Mouse (Mus musculus) bone marrow macrophage, adult 2 months (primary cell): ENCODE measurements around the gene Rtn2. TPM values are rescaled to one million over a fixed set of nuclear protein-coding genes. Genes with fewer than 3 reads are reported as not detected.

Experiments
- H3K27ac ChIP-seq: 2 replicates; pipeline ENCODE4 v1.5.1; 2012; ENCODE audit warnings: low read depth, low read length; ENCODE audit not compliant: insufficient read depth
- H3K4me1 ChIP-seq: 2 replicates; pipeline ENCODE4 v1.6.1; 2012; ENCODE audit warnings: low read length; ENCODE audit not compliant: control insufficient read depth, insufficient read depth
- H3K4me3 ChIP-seq: 2 replicates; pipeline ENCODE4 v1.5.1; 2012; ENCODE audit warnings: mild to moderate bottlenecking, low read length, moderate library complexity; ENCODE audit not compliant: insufficient read depth
- CTCF ChIP-seq: IDR thresholded peaks from 2 replicates; pipeline ENCODE4 v1.5.1; 2012; ENCODE audit warnings: low read depth, mild to moderate bottlenecking, low read length, moderate library complexity
- POLR2A ChIP-seq: IDR thresholded peaks from 2 replicates; pipeline ENCODE4 v1.6.1; 2012; ENCODE audit warnings: mild to moderate bottlenecking, low read depth, low read length, borderline replicate concordance
- polyA plus RNA-seq: library from polyadenylated mRNA; stranded (reverse); fragments of >200 nt; gene quantifications from 2 replicates; pipeline ENCODE4 v1.2.4, GENCODE M21; 2012; ENCODE audit not compliant: missing spikeins, insufficient read depth, insufficient read length

Gene Rtn2
- polyA plus RNA-seq, 1 experiment, result 2.0 TPM

GRCm38 (mm10) chr7:19318201-19318600 is 35.8 kb downstream of the Rtn2 start:
- TF ChIP-seq POLR2A (no peak), CTCF (no peak)
- peak overlapping the region; percentile 71 for H3K27ac ChIP-seq
- peaks cover 49% of the 10 kb centered on the region for H3K4me1 ChIP-seq
- peak overlapping the region; percentile 34; the same call in 1 of the 2 replicates for H3K4me3 ChIP-seq

- H3K27ac ChIP-seq, result peak overlapping the region; percentile 71
- TF ChIP-seq POLR2A (no peak), CTCF (no peak)
- peak overlapping the region; percentile 34; the same call in 1 of the 2 replicates for H3K4me3 ChIP-seq
Observed at GRCm38 (mm10) chr7:19318676-19319075, 36.3 kb downstream of the Rtn2 start.

GRCm38 (mm10) chr7:19319458-19319857 is 37.0 kb downstream of the Rtn2 start:
- H3K4me3 ChIP-seq, result peak overlapping the region; percentile 50
- H3K4me1 ChIP-seq, result peaks cover 49% of the 10 kb centered on the region
- H3K27ac ChIP-seq, result no peak overlapping the region
- TF ChIP-seq POLR2A, result no peak
- TF ChIP-seq CTCF, result no peak

More at GRCm38 (mm10) chr7:19318676-19319075, 36.3 kb downstream of the Rtn2 start:
- H3K4me1 ChIP-seq, result peaks cover 49% of the 10 kb centered on the region

GRCm38 (mm10) chr7:19319906-19320305 is 37.5 kb downstream of the Rtn2 start:
- Histone ChIP-seq H3K4me3 (peak overlapping the region; percentile 50), H3K27ac (no peak overlapping the region), H3K4me1 (peaks cover 49% of the 10 kb centered on the region)
- TF ChIP-seq POLR2A (no peak), CTCF (no peak)

GRCm38 (mm10) chr7:19320637-19321036 is 38.2 kb downstream of the Rtn2 start:
- Histone ChIP-seq H3K4me3 (no peak overlapping the region), H3K27ac (no peak overlapping the region), H3K4me1 (peaks cover 46% of the 10 kb centered on the region)
- TF ChIP-seq CTCF (no peak), POLR2A (no peak)

- TF ChIP-seq POLR2A (no peak), CTCF (no peak)
- Histone ChIP-seq H3K4me1 (peaks cover 43% of the 10 kb centered on the region), H3K27ac (no peak overlapping the region), H3K4me3 (no peak overlapping the region)
Observed at GRCm38 (mm10) chr7:19321464-19321863, 39.0 kb downstream of the Rtn2 start.

GRCm38 (mm10) chr7:19322489-19322888 is 40.1 kb downstream of the Rtn2 start:
- TF ChIP-seq CTCF, result no peak
- TF ChIP-seq POLR2A, result no peak
- Histone ChIP-seq H3K4me3 (no peak overlapping the region), H3K4me1 (peaks cover 36% of the 10 kb centered on the region), H3K27ac (no peak overlapping the region)

- peaks cover 24% of the 10 kb centered on the region for H3K4me1 ChIP-seq
- TF ChIP-seq CTCF (no peak), POLR2A (no peak)
- no peak overlapping the region for H3K4me3 ChIP-seq
- H3K27ac ChIP-seq, result no peak overlapping the region
Observed at GRCm38 (mm10) chr7:19324221-19324620, 41.8 kb downstream of the Rtn2 start.

GRCm38 (mm10) chr7:19325262-19326199 is 43.1 kb downstream of the Rtn2 start:
- Histone ChIP-seq H3K4me3 (no peak overlapping the region), H3K4me1 (peaks cover 17% of the 10 kb centered on the region), H3K27ac (no peak overlapping the region)
- TF ChIP-seq CTCF (no peak), POLR2A (no peak)

- H3K27ac ChIP-seq, result no peak overlapping the region
- TF ChIP-seq CTCF (no peak), POLR2A (no peak)
- H3K4me1 ChIP-seq, result peaks cover 14% of the 10 kb centered on the region; the same call in 1 of the 2 replicates
- H3K4me3 ChIP-seq, result peak overlapping the region; percentile 48; the same call in 1 of the 2 replicates
Observed at GRCm38 (mm10) chr7:19326359-19326758, 43.9 kb downstream of the Rtn2 start.
